8 mouse cellular contexts compared by ENCODE assay signal in the genomic region with DNA sequence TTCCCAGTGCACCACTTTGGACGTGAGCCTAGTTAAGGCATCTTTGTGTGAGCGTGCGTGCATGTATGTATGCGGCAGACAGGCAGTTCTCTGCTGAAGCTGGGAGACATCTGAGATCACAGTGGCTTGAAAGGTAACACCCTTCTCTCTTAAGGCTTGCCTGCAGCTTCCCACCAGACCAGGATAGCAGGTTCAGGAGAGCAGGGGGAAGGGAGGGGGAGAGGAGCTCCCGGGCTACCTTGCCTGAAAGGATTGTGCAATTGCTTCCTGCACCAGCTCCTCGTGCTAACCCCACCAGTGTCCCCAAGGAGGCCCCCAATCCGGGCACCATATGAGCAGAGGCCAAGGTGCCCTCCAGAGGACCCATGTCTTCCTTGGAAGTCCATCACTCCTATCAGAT. TPM values are rescaled to one million over a fixed set of nuclear protein-coding genes. Genes with fewer than 3 reads are reported as not detected.
DNase-seq lines count a peak whose midpoint lies in the region; ATAC-seq and TF ChIP-seq lines count a peak whose summit lies in the region.

No protein-coding gene starts in this region.

- H3K4me2 ChIP-seq in kidney, embryonic 15.5 days, result peak overlapping the region; percentile 65
- peak overlapping the region; percentile 70; the same call in 1 of the 2 replicates for H3K4me2 ChIP-seq in midbrain, embryonic 11.5 days

- no peaks in the 10 kb centered on the region for H3K36me3 ChIP-seq in kidney, embryonic 15.5 days
- H3K36me3 ChIP-seq in ES-E14 (ENCODE audit: control insufficient read depth, insufficient read depth, low read length, poor library complexity, severe bottlenecking), result no peaks in the 10 kb centered on the region; the same call in 1 of the 2 replicates
- no peaks in the 10 kb centered on the region for H3K36me3 ChIP-seq in hindbrain, embryonic 10.5 days
- no peaks in the 10 kb centered on the region for H3K36me3 ChIP-seq in midbrain, embryonic 11.5 days (ENCODE audit: control insufficient read depth, insufficient read depth, low read length)

- peaks cover 15% of the 10 kb centered on the region; the same call in 1 of the 2 replicates for H3K27me3 ChIP-seq in kidney, embryonic 15.5 days
- H3K27me3 ChIP-seq in hindbrain, embryonic 10.5 days (ENCODE audit: insufficient read depth, poor library complexity, severe bottlenecking), result peaks cover 46% of the 10 kb centered on the region
- H3K27me3 ChIP-seq in midbrain, embryonic 11.5 days (ENCODE audit: control insufficient read depth, insufficient read depth, low read length), result peaks cover 25% of the 10 kb centered on the region

- H3K9me3 ChIP-seq in kidney, embryonic 15.5 days (replicated peaks), result no peaks in the 10 kb centered on the region
- no peaks in the 10 kb centered on the region for H3K9me3 ChIP-seq in ES-E14 (ENCODE audit: control insufficient read depth, insufficient read depth, low read depth, low read length)
- H3K9me3 ChIP-seq in hindbrain, embryonic 10.5 days, result no peaks in the 10 kb centered on the region
- H3K9me3 ChIP-seq in midbrain, embryonic 11.5 days (ENCODE audit: control insufficient read depth, low read length), result no peaks in the 10 kb centered on the region

- peak overlapping the region; percentile 80 for H3K27ac ChIP-seq in kidney, embryonic 15.5 days
- H3K27ac ChIP-seq in ES-E14 (ENCODE audit: insufficient read depth, low read depth, low read length, poor library complexity, severe bottlenecking), result peak overlapping the region; percentile 79; the same call in 1 of the 2 replicates
- H3K27ac ChIP-seq in hindbrain, embryonic 10.5 days, result peak overlapping the region; percentile 79
- H3K27ac ChIP-seq in midbrain, embryonic 11.5 days (ENCODE audit: low read depth, low read length), result no peak overlapping the region

- no peak for ATAC-seq in kidney, embryonic 15.5 days (replicated peaks; ENCODE audit: low FRiP score)
- no peak for ATAC-seq in midbrain, embryonic 11.5 days (ENCODE audit: low FRiP score)

- H3K9ac ChIP-seq in kidney, embryonic 15.5 days, result peak overlapping the region; percentile 33; the same call in 1 of the 2 replicates
- peak overlapping the region; percentile 62; the same call in 1 of the 2 replicates for H3K9ac ChIP-seq in ES-E14 (ENCODE audit: insufficient read depth, low read depth, low read length, poor library complexity, severe bottlenecking)
- no peak overlapping the region for H3K9ac ChIP-seq in midbrain, embryonic 11.5 days (ENCODE audit: low read length)

- 16% methylated on average over 7 of the region's 7 CpGs for WGBS in kidney, embryonic 15.5 days
- WGBS in hindbrain, embryonic 10.5 days, result 32% methylated on average over 7 of the region's 7 CpGs
- WGBS in midbrain, embryonic 11.5 days, result 37% methylated on average over 7 of the region's 7 CpGs

- peaks cover 71% of the 10 kb centered on the region for H3K4me1 ChIP-seq in kidney, embryonic 15.5 days
- peaks cover 8% of the 10 kb centered on the region in 2 experiments for H3K4me1 ChIP-seq in ES-E14 (ENCODE audit: control insufficient read depth in 2 of 2, insufficient read depth in 2 of 2, low read length in 2 of 2, poor library complexity in 1 of 2)
- H3K4me1 ChIP-seq in hindbrain, embryonic 10.5 days (replicated peaks), result peaks cover 78% of the 10 kb centered on the region
- H3K4me1 ChIP-seq in midbrain, embryonic 11.5 days (ENCODE audit: control insufficient read depth, insufficient read depth, low read length), result peaks cover 15% of the 10 kb centered on the region

- in situ Hi-C loops in ES-E14 (cut with MboI; ENCODE audit: low sequenced_read_pairs in 2 of 2, unreplicated experiment in 2 of 2), result no loop called here

- no peak for DNase-seq in kidney, adult 9 months
- DNase-seq in ES-E14 (ENCODE audit: low read depth, low spot score), result no peak
- no peak for DNase-seq in hindbrain, embryonic 10.5 days (ENCODE audit: low spot score)
- DNase-seq in midbrain, embryonic 11.5 days (ENCODE audit: low spot score, missing footprints), result no peak
- DNase-seq in adrenal gland, adult 18-20 months (ENCODE audit: low spot score in 2 of 2), result no peak
- DNase-seq in layer of hippocampus, adult 9-11 months, result no peak
- DNase-seq in kidney, postnatal 10 days, result no peak

- H3K4me3 ChIP-seq in kidney, embryonic 15.5 days (replicated peaks), result peak overlapping the region; percentile 81
- H3K4me3 ChIP-seq in ES-E14 (ENCODE audit: insufficient read depth in 1 of 2, low read depth in 1 of 2, low read length in 2 of 2, poor library complexity in 1 of 2, severe bottlenecking in 1 of 2), result peak overlapping the region; percentile 31 to 63
- peak overlapping the region; percentile 92 for H3K4me3 ChIP-seq in hindbrain, embryonic 10.5 days
- no peak overlapping the region; the same call in 1 of the 2 replicates for H3K4me3 ChIP-seq in midbrain, embryonic 11.5 days (ENCODE audit: low read depth, low read length)

TF ChIP-seq in ES-E14, 5 proteins besides CTCF, POLR2A, EP300 and RAD21:
- no peak for TF ChIP-seq CHD2 (IDR thresholded peaks at IDR 0.05; ENCODE audit: low read depth, low read length)
- TF ChIP-seq ZC3H11A (IDR thresholded peaks at IDR 0.05; ENCODE audit: borderline replicate concordance, low read depth, low read length), result no peak
- TF ChIP-seq ZNF384 (IDR thresholded peaks at IDR 0.05; ENCODE audit: low read depth, low read length), result no peak
- TF ChIP-seq HCFC1 (IDR thresholded peaks at IDR 0.05; ENCODE audit: borderline replicate concordance, insufficient read depth, low read length), result no peak
- TF ChIP-seq MAFK (IDR thresholded peaks at IDR 0.05; ENCODE audit: insufficient read depth, low read depth, low read length), result no peak
TF ChIP-seq in ES-E14: peak in this region for 0.

RNA-seq across cellular contexts. Expression of gene Ezr, which starts 3.0 kb away (rescaled TPM):
- 182 and 184 TPM in 2 replicates for polyA plus RNA-seq in kidney, embryonic 15.5 days (2015; fragmentation: Nextera tagmentation; extraction: Ambion mirVana)
- 131 and 180 TPM in 2 replicates for total RNA-seq in ES-E14 (2012; rRNA removed)
- 85.2 and 99.4 TPM in 2 replicates for polyA plus RNA-seq in hindbrain, embryonic 10.5 days (2016; fragmentation: Nextera tagmentation; extraction: Ambion mirVana)
- polyA plus RNA-seq in midbrain, embryonic 11.5 days (2014; fragmentation: Nextera tagmentation; extraction: Ambion mirVana), result 47.0 and 51.0 TPM in 2 replicates
- total RNA-seq in adrenal gland, adult 18-20 months (2021), result 10 to 100 TPM; 25.9 to 45.7 TPM
